Mouse (Mus musculus) lung, adult 2 months (tissue): ENCODE measurements around the gene Cdkl5. TPM values are rescaled to one million over a fixed set of nuclear protein-coding genes. Genes with fewer than 3 reads are reported as not detected.

Source experiments
- DNase-seq: peaks from one replicate; pipeline ENCODE4 v3.0.0; 2022
- H3K4me1 ChIP-seq: fragments of 200-500 bp; 2 replicates; pipeline ENCODE4 v1.6.1; 2011; ENCODE audit warnings: low read length; ENCODE audit not compliant: control insufficient read depth, insufficient read depth
- H3K4me3 ChIP-seq: fragments of 200-500 bp; replicated peaks from 2 replicates; pipeline ENCODE3; 2011; ENCODE audit warnings: low read depth, mild to moderate bottlenecking, control low read depth, low read length; ENCODE audit errors: extremely low read depth
- CTCF ChIP-seq: fragments of 200-500 bp; IDR thresholded peaks from 2 replicates; pipeline ENCODE4 v1.5.1; 2011; ENCODE audit warnings: mild to moderate bottlenecking, low read length, control low read depth; ENCODE audit not compliant: insufficient read depth
- POLR2A ChIP-seq: fragments of 200-500 bp; IDR thresholded peaks from 2 replicates; pipeline ENCODE4 v1.6.1; 2011; ENCODE audit warnings: low read depth, mild to moderate bottlenecking, control low read depth, low read length, borderline replicate concordance; ENCODE audit errors: extremely low read depth
- whole genome bisulfite sequencing: fragments of 180-500 bp; shearing (Covaris S2); methylation state at CpG from one replicate; pipeline ENCODE4 v1.1.7; 2018; 5-methylcytosine and 5-hydroxymethylcytosine counted together
- polyA plus RNA-seq: library from polyadenylated mRNA; depleted of rRNA; stranded (reverse); fragments of >200 nt; gene quantifications from 2 replicates; pipeline ENCODE4 v1.2.3, GENCODE M21; 2012; rRNA removed

Cdkl5 gene
- polyA plus RNA-seq, 1 experiment, result 7.1 TPM

DNA sequence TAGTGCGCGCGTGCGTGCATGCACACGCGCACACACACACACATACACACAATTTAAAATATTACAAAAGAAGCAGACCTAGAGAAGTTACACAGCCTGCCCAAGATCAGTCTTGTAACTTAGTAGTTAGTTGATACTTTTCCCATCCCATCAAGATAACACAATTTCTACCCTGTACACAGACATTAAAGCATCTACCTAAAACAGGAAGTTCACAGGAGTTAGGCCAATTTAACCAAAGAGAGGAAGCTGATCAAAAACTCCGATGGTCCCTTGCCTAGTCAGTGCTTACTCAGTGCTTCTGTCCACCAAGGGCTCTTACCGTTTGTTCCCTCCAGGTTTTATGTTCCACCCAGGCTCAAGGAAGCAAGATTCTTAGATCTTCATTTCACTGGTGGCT lies 243.7 kb downstream of the Cdkl5 start:
- no peak for TF ChIP-seq CTCF
- no peak for TF ChIP-seq POLR2A
- DNase-seq, result no peak
- no peak overlapping the region for H3K4me3 ChIP-seq
- no peaks in the 10 kb centered on the region for H3K4me1 ChIP-seq
- 92% methylated on average over 8 of the region's 8 CpGs for WGBS

DNA sequence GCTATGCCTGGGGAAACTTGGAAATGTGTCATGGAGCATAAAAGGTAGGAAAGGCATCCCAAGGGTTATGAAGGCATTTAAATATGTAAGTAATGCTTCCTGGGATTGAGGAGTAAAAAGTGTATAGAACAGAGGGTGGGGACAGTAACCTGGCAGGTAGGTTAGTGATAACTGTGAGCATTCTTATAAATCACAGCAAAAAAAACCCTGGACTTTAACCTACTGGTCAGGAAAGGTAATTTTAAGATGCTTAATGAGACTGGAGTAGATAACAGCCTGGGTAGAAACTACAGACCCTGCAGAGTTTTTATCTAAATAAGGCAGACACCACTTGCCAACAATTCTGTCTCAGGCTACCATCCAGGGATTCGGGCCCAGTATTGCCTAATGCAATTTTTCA lies 245.9 kb downstream of the Cdkl5 start:
- TF ChIP-seq CTCF, result no peak
- no peak for TF ChIP-seq POLR2A
- DNase-seq, result no peak
- 59% methylated on average over 1 of the region's 1 CpGs for WGBS
- Histone ChIP-seq H3K4me3 (no peak overlapping the region), H3K4me1 (no peaks in the 10 kb centered on the region)

DNA sequence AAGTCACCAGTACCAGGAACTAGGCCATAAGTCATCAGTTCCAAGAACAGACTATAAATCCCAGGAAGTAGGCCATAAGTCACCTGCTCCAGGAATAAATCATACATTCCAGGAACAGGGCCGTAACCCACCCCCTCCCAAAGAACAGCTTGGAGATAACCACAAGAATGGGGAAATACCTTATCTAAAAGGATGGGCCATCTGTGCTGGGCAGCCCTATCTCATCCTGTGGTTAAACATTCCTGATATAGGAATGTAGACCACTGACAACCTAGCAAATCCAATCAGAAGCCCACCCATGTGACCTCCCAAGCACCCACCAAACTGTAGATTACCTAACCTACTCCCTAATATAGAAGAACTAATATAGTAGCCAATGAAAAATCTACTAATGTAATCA lies 249.1 kb downstream of the Cdkl5 start:
- H3K4me3 ChIP-seq, result no peak overlapping the region
- no peak for DNase-seq
- H3K4me1 ChIP-seq, result no peaks in the 10 kb centered on the region
- WGBS, result 68% methylated on average over 1 of the region's 1 CpGs
- TF ChIP-seq CTCF (no peak), POLR2A (no peak)

DNA sequence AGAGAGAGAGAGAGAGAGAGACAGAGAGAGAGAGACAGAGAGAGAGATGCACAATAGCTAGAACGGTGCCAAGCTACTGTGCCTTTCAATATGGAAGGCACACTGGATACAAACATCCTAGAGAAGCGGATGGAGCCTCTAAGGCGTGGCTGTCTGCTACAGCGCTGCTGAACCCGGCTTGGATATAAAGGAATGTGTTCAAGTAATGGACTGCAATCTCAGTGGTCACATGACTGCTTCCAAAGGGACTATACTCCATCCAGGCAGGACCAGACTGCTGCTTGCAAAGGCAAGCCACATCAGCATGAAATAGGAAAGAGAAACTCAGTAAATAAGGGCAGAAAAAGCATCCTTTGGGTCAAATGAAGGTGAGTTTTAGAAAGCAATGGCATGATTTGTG lies 258.9 kb downstream of the Cdkl5 start, which contains the start of gene Ppef1:
Gene Ppef1 (minus strand): TSS at position 116 of the 400 bp plus-strand sequence.
- no peak for TF ChIP-seq POLR2A
- TF ChIP-seq CTCF, result no peak
- no peak for DNase-seq
- Histone ChIP-seq H3K4me3 (no peak within 1 kb of the TSS), H3K4me1 (no peaks in the 10 kb centered on the region)
- 73% methylated on average over 5 of the region's 5 CpGs for WGBS

Other genes starting within 250 kb of the Cdkl5 start
- gene Rs1, start 226.7 kb downstream of the Cdkl5 start, polyA plus RNA-seq, result not detected in 2 replicates
- 0.18 and 0.22 TPM in 2 replicates for gene Gja6, start 87.7 kb downstream of the Cdkl5 start, polyA plus RNA-seq
- gene Scml2, start 122.5 kb upstream of the Cdkl5 start, polyA plus RNA-seq, result 0.20 and 0.33 TPM in 2 replicates